Mouse (Mus musculus) lung, adult 2 months (tissue): Measurements from ENCODE around the gene Spag6l. TPM values are rescaled to one million over a fixed set of nuclear protein-coding genes. Genes with fewer than 3 reads are reported as not detected.
A peak's percentile ranks its signal among the peaks of the same experiment; 100 is the strongest.
"Not testable (repeated sequence)": the region's sequence is repeated elsewhere in the genome, so short reads cannot be mapped to it uniquely, and the experiment has no call there.

Experiments
- DNase-seq: peaks from one replicate; pipeline ENCODE4 v3.0.0; 2022
- H3K4me1 ChIP-seq: fragments of 200-500 bp; 2 replicates; pipeline ENCODE4 v1.6.1; 2011; ENCODE audit warnings: low read length; ENCODE audit not compliant: control insufficient read depth, insufficient read depth
- H3K4me3 ChIP-seq: fragments of 200-500 bp; replicated peaks from 2 replicates; pipeline ENCODE3; 2011; ENCODE audit warnings: low read depth, mild to moderate bottlenecking, control low read depth, low read length; ENCODE audit errors: extremely low read depth
- CTCF ChIP-seq: fragments of 200-500 bp; IDR thresholded peaks from 2 replicates; pipeline ENCODE4 v1.5.1; 2011; ENCODE audit warnings: mild to moderate bottlenecking, low read length, control low read depth; ENCODE audit not compliant: insufficient read depth
- POLR2A ChIP-seq: fragments of 200-500 bp; IDR thresholded peaks from 2 replicates; pipeline ENCODE4 v1.6.1; 2011; ENCODE audit warnings: low read depth, mild to moderate bottlenecking, control low read depth, low read length, borderline replicate concordance; ENCODE audit errors: extremely low read depth
- WGBS: fragments of 180-500 bp; shearing (Covaris S2); methylation state at CpG from one replicate; pipeline ENCODE4 v1.1.7; 2018; 5-methylcytosine and 5-hydroxymethylcytosine counted together
- polyA plus RNA-seq: library from polyadenylated mRNA; depleted of rRNA; stranded (reverse); fragments of >200 nt; gene quantifications from 2 replicates; pipeline ENCODE4 v1.2.3, GENCODE M21; 2012; rRNA removed

Gene Spag6l
- 5.7 and 5.8 TPM in 2 replicates for polyA plus RNA-seq

DNA sequence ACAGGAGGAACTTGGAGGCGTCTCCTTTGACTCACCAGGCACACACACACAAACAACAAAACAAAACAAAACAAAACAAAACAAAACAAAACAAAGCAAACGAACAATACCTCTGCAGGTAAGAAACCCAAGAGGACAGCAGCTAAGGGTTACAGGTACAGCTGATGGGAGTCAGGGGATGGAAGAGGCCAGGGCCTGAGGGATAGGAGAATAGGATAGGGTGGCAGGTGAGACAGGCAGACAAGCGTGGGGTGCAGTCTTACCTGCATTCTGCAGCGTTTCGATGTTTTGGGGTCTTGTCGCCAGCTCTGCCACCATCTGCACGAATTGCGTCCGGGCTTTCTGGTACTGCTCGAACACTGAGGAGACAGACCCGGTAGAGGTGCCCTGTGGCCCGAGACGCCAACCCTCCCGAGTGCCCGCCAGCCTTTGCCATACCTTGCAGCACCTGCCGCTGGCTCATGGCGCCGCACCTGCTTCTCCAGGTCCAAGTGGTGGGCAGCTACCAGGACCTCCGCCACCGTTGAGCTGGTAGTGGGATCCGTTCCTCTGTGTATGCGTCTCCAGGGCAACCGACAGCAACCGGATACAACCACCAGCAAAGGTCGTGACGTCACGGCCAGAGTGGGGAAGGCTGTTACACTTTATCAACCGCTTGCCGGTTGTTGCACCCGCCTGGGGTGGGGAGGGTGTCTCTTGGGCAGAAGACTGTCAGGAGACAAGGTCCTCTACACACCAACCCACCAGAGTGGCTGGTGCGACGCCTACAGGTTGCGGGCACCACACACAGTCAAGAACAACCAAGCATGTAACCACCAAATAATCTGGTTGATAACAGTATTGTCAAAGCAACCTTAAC is at the start of gene Spag6l:
TSS of gene Spag6l (minus strand) at position 700 of the 859 bp plus-strand sequence.
- DNase-seq, result peak; percentile 16
- TF ChIP-seq POLR2A (no peak), CTCF (0 out of 2 replicates have a peak, but pooled peaks have one; percentile 16)

DNA sequence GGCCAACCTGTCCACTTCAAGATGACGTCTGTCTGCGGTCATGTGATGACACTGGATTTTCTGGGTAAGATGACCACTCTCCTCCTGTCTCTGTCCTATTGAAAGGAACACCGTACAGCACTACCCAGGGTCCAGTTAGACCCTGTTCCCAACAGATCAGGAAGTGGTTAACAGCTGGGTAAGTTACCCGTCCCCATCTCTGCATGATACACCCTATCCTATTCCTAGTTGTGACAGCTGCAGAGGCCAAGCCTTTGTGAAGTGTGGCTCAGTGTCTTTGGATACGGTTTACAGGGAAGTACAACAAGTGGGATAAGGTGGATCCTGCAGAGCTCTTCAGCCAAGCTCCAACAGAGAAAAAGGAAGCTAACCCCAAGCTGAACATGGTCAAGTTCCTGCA is 49.8 kb upstream of the Spag6l start:
- 88% methylated on average over 5 of the region's 5 CpGs for WGBS
- TF ChIP-seq CTCF, result no peak
- no peak for TF ChIP-seq POLR2A

More for the DNA sequence above, at the start of gene Spag6l:
- H3K4me3 ChIP-seq, result peak within 1 kb of the TSS; percentile 36
- WGBS, result 6% methylated on average over 33 of the region's 33 CpGs
- H3K4me1 ChIP-seq, result peaks cover 5% of the 10 kb centered on the region

GRCm38 (mm10) chr16:16870617-16871331 is 41.5 kb upstream of the Spag6l start, which contains the start of the genes Top3b and Vpreb1:
Gene Top3b (plus strand): TSS chr16:16870736.
Gene Vpreb1 (minus strand): TSS chr16:16870843.
- Histone ChIP-seq H3K4me3 (peak within 1 kb of the TSS; percentile 96), H3K4me1 (peaks cover 2% of the 10 kb centered on the region; the same call in 1 of the 2 replicates)
- TF ChIP-seq POLR2A, result peak; percentile 79; the same call in 1 of the 2 replicates
- 0 out of 2 replicates have a peak, but pooled peaks have one; percentile 10 for TF ChIP-seq CTCF
- peak; percentile 80 for DNase-seq
- WGBS, result under 1% methylated on average over 48 of the region's 49 CpGs

More for the DNA sequence above, 49.8 kb upstream of the Spag6l start:
- Histone ChIP-seq H3K4me1 (no peaks in the 10 kb centered on the region), H3K4me3 (no peak overlapping the region)
- no peak for DNase-seq

- DNase-seq, result no peak
- Histone ChIP-seq H3K4me3 (peak overlapping the region; percentile 96), H3K4me1 (peaks cover 2% of the 10 kb centered on the region; the same call in 1 of the 2 replicates)
- whole genome bisulfite sequencing, result 32% methylated on average over 7 of the region's 7 CpGs
- TF ChIP-seq POLR2A, result no peak
- no peak for TF ChIP-seq CTCF
Observed at GRCm38 (mm10) chr16:16870241-16870616, 41.0 kb upstream of the Spag6l start.

- H3K4me1 ChIP-seq, result no peaks in the 10 kb centered on the region
- TF ChIP-seq CTCF, result no peak
- TF ChIP-seq POLR2A, result no peak
- 27% methylated on average over 5 of the region's 5 CpGs for WGBS
- DNase-seq, result peak; percentile 53
- H3K4me3 ChIP-seq, result no peak overlapping the region
Observed at GRCm38 (mm10) chr16:16865696-16866561, 36.7 kb upstream of the Spag6l start.

DNA sequence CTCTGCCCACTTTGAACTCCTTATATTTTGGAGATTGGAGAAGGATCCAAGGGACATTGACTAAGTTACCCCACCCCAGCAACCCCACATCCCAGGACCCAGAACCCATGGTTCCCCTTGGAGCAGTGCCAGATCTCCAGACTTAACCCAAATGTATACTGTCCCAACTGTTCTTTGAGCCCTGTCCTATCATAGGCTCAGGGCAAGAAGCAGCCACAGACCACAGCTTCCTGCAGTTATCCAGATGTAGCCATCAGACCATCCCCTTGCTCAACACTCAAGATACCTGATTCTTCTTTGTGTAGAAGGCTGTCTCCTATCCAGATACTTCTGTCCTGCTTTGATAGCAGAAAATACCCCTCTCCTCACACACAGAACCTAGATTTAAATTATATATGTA is 36.0 kb upstream of the Spag6l start:
- H3K4me3 ChIP-seq, result no peak overlapping the region
- DNase-seq, result no peak
- no peak for TF ChIP-seq POLR2A
- TF ChIP-seq CTCF, result no peak
- no peaks in the 10 kb centered on the region for H3K4me1 ChIP-seq

DNA sequence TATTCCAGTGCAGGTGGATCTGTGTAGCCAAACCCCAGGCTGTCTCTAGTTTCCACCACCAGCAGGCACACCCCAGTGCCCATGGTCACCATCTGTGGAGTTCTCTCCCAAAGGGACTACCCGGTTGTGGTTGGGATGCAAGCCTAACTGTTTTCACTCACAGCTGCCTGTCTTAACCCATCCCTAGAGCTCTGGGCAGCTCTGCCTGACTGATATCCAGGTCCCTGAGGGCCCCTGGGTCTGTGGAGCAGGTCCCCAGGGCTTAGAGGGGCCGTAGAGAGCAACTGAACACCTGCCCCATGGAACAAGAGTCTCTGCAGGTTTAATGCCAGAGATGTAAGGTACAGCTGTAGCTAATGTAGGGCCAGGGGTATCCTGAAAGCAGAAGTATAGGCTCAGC is 34.7 kb upstream of the Spag6l start, which contains the start of gene Igll1:
TSS of gene Igll1 (minus strand) at position 8 of the 400 bp plus-strand sequence.
- no peak for DNase-seq
- Histone ChIP-seq H3K4me1 (no peaks in the 10 kb centered on the region), H3K4me3 (no peak within 1 kb of the TSS)
- TF ChIP-seq CTCF, result no peak
- no peak for TF ChIP-seq POLR2A
- WGBS, result 68% methylated on average over 2 of the region's 2 CpGs

DNA sequence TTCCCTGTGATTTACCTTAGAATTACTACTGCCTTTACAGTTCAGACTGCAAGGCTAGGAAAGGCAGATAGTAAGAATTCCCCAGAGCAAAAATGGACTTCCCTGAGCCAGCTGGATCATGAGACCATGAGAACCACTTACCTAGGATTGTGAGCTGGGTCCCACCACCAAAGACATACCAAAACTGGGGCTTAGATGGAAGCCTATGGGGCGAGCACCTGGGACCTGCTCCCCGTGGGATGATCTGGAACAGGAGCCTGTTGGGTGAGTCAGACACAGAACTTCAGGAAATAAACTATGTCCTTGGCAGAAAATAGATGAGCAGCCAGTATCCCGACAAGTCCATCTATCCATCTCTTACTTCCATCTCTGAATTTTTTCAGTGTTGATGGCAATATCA is 33.0 kb upstream of the Spag6l start:
- 64% methylated on average over 3 of the region's 3 CpGs for WGBS
- no peak for TF ChIP-seq CTCF
- TF ChIP-seq POLR2A, result no peak
- no peak for DNase-seq
- Histone ChIP-seq H3K4me3 (no peak overlapping the region), H3K4me1 (no peaks in the 10 kb centered on the region)

GRCm38 (mm10) chr16:16856731-16857476 is 27.6 kb upstream of the Spag6l start:
- Histone ChIP-seq H3K4me1 (no peaks in the 10 kb centered on the region), H3K4me3 (no peak overlapping the region)
- WGBS, result 77% methylated on average over 13 of the region's 13 CpGs
- DNase-seq, result no peak
- TF ChIP-seq CTCF, result no peak
- TF ChIP-seq POLR2A, result no peak

GRCm38 (mm10) chr16:16856054-16856453 is 26.8 kb upstream of the Spag6l start:
- not testable (repeated sequence) for DNase-seq, H3K4me1 ChIP-seq, H3K4me3 ChIP-seq
- 77% methylated on average over 9 of the region's 9 CpGs for WGBS
